Mouse (Mus musculus): Measurements from ENCODE around the gene Maco1.

Gene Maco1

GRCm38 (mm10) chr4:134774126-134774525 is 79.0 kb downstream of the Maco1 start:
- no peak for DNase-seq (ENCODE audit: low read depth, low spot score)

- DNase-seq (ENCODE audit: low read depth, low spot score), result no peak
These were observed 80.1 kb downstream of the Maco1 start for GRCm38 (mm10) chr4:134772805-134773674.

GRCm38 (mm10) chr4:134769891-134770290 is 83.3 kb downstream of the Maco1 start:
- DNase-seq (ENCODE audit: low read depth, low spot score), result no peak

- no peak for DNase-seq (ENCODE audit: low read depth, low spot score)
These were observed 83.9 kb downstream of the Maco1 start for GRCm38 (mm10) chr4:134769081-134769811.

GRCm38 (mm10) chr4:134768226-134768888 is 84.8 kb downstream of the Maco1 start:
- no peak for DNase-seq (ENCODE audit: low read depth, low spot score)

- peak; percentile 41 for DNase-seq (ENCODE audit: low read depth, low spot score)
These were observed 85.5 kb downstream of the Maco1 start, which contains the start of gene Ldlrap1 for GRCm38 (mm10) chr4:134767426-134768225. TSS of gene Ldlrap1 (minus strand) at chr4:134768024.

- no peak for DNase-seq (ENCODE audit: low read depth, low spot score)
These were observed 86.2 kb downstream of the Maco1 start for GRCm38 (mm10) chr4:134766904-134767425.

- DNase-seq (ENCODE audit: low read depth, low spot score), result no peak
These were observed 86.9 kb downstream of the Maco1 start for GRCm38 (mm10) chr4:134766277-134766676.

- no peak for DNase-seq (ENCODE audit: low read depth, low spot score)
These were observed 88.8 kb downstream of the Maco1 start for GRCm38 (mm10) chr4:134764333-134764732.

- DNase-seq (ENCODE audit: low read depth, low spot score), result no peak
These were observed 90.8 kb downstream of the Maco1 start for GRCm38 (mm10) chr4:134762360-134762759.

GRCm38 (mm10) chr4:134760793-134761201 is 92.3 kb downstream of the Maco1 start:
- no peak for DNase-seq (ENCODE audit: low read depth, low spot score)

GRCm38 (mm10) chr4:134760281-134760680 is 92.9 kb downstream of the Maco1 start:
- DNase-seq (ENCODE audit: low read depth, low spot score), result no peak

- no peak for DNase-seq (ENCODE audit: low read depth, low spot score)
These were observed 93.6 kb downstream of the Maco1 start for GRCm38 (mm10) chr4:134759564-134759963.

GRCm38 (mm10) chr4:134758922-134759321 is 94.2 kb downstream of the Maco1 start:
- no peak for DNase-seq (ENCODE audit: low read depth, low spot score)

- DNase-seq (ENCODE audit: low read depth, low spot score), result no peak
These were observed 94.8 kb downstream of the Maco1 start for GRCm38 (mm10) chr4:134758367-134758766.

- no peak for DNase-seq (ENCODE audit: low read depth, low spot score)
These were observed 96.2 kb downstream of the Maco1 start for GRCm38 (mm10) chr4:134756953-134757352.

- DNase-seq (ENCODE audit: low read depth, low spot score), result no peak
These were observed 98.2 kb downstream of the Maco1 start for GRCm38 (mm10) chr4:134754941-134755340.

- DNase-seq (ENCODE audit: low read depth, low spot score), result no peak
These were observed 98.8 kb downstream of the Maco1 start for GRCm38 (mm10) chr4:134754371-134754770.

GRCm38 (mm10) chr4:134753516-134754261 is 99.5 kb downstream of the Maco1 start:
- DNase-seq (ENCODE audit: low read depth, low spot score), result peak; percentile 62

GRCm38 (mm10) chr4:134752911-134753426 is 100.2 kb downstream of the Maco1 start:
- DNase-seq (ENCODE audit: low read depth, low spot score), result no peak

Data from retina, postnatal 7 days (tissue).